Mouse (Mus musculus): ENCODE measurements around the gene Timm10. TPM values are rescaled to one million over a fixed set of nuclear protein-coding genes. Genes with fewer than 3 reads are reported as not detected.

Timm10 gene
- polyA plus RNA-seq, 1 experiment from 2014 or later, result 29.8 TPM

DNA sequence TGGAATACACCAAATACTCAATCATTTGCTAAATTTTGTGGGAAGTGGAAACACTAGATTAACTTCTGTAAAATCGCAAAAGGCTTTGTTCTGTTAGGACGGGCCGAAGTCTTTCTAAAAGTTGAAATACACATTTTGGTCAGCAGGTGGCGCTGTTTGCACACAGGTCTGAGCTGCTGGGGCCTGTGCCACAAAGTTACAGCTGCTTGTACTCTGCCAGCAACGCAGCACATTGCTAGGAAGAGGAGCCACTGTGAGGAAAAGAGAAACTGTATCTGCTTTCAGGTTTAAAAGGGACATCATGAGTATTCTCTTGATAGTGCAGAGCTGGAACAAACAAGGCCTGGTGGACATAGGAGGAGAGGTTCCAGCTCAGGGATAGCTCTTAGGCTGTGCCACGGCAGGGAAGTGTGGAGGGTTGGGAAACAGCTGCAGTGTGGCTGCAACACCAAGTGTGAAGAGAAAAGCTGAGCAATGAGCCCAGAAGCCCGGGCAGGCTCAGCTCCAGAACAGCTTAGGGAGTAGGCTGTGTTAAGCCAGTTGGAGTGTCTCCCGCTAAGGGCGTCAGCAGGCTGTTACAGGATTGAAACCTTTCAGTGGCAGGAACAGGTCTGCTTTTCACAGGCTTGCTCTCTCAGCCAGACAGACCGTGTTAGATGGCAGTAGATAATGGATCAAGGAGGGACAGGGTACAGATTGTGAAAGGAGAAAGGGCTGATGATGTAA lies 5.0 kb downstream of the Timm10 start:
- peaks cover 10% of the 10 kb centered on the region for H3K36me3 ChIP-seq (ENCODE audit: control insufficient read depth, insufficient read depth)
- WGBS (ENCODE audit: insufficient replicate concordance), result 29% methylated on average over 10 of the region's 10 CpGs
- H3K9me3 ChIP-seq (replicated peaks; ENCODE audit: control insufficient read depth, low read length), result no peaks in the 10 kb centered on the region
- peak; percentile 51 for ATAC-seq (ENCODE audit: low read depth)
- H3K27ac ChIP-seq (ENCODE audit: low read length), result peak overlapping the region; percentile 43
- no peaks in the 10 kb centered on the region for H3K27me3 ChIP-seq (ENCODE audit: control insufficient read depth, insufficient read depth, low read depth, low read length)
- no peak overlapping the region for H3K4me2 ChIP-seq (ENCODE audit: low read depth, low read length)
- H3K4me3 ChIP-seq (ENCODE audit: low read depth, low read length), result no peak overlapping the region
- peaks cover 21% of the 10 kb centered on the region for H3K4me1 ChIP-seq (ENCODE audit: control insufficient read depth, low read depth, low read length)
- peak overlapping the region; percentile 15; the same call in 1 of the 2 replicates for H3K9ac ChIP-seq (ENCODE audit: low read depth, low read length)

DNA sequence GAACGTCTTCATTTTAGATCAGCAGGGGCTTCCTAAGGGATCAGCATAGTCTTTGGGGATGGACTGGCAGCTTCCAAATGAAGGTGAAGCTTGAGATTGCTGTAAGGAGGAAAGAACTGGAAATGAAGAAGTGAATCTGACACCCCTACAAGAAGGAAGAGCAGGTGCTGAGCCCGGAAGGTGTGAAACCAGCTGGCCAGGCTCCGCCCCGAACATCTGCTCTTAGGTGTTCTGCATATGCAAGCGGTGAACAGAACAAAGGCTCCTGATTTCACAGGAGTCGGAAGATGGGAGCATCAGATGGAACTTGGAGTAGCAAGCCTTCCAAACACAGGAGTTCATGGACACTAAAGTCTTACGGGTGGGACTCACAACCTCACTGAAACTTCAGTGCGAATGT lies 10.3 kb downstream of the Timm10 start:
- Histone ChIP-seq H3K4me2 (ENCODE audit: low read depth, low read length) (no peak overlapping the region), H3K27ac (ENCODE audit: low read length) (no peak overlapping the region), H3K36me3 (ENCODE audit: control insufficient read depth, insufficient read depth) (no peaks in the 10 kb centered on the region), H3K27me3 (ENCODE audit: control insufficient read depth, insufficient read depth, low read depth, low read length) (peaks cover 3% of the 10 kb centered on the region; the same call in 1 of the 2 replicates), H3K9ac (ENCODE audit: low read depth, low read length) (no peak overlapping the region), H3K9me3 (replicated peaks; ENCODE audit: control insufficient read depth, low read length) (no peaks in the 10 kb centered on the region), H3K4me3 (ENCODE audit: low read depth, low read length) (no peak overlapping the region), H3K4me1 (ENCODE audit: control insufficient read depth, low read depth, low read length) (peaks cover 25% of the 10 kb centered on the region)
- ATAC-seq (ENCODE audit: low read depth), result no peak
- 66% methylated on average over 8 of the region's 8 CpGs for WGBS (ENCODE audit: insufficient replicate concordance)

GRCm38 (mm10) chr2:84837817-84838592 lies 11.2 kb downstream of the Timm10 start:
- Histone ChIP-seq H3K27ac (ENCODE audit: low read length) (peak overlapping the region; percentile 0), H3K27me3 (ENCODE audit: control insufficient read depth, insufficient read depth, low read depth, low read length) (peaks cover 3% of the 10 kb centered on the region; the same call in 1 of the 2 replicates), H3K4me3 (ENCODE audit: low read depth, low read length) (peak overlapping the region; percentile 87), H3K9me3 (replicated peaks; ENCODE audit: control insufficient read depth, low read length) (no peaks in the 10 kb centered on the region), H3K36me3 (ENCODE audit: control insufficient read depth, insufficient read depth) (no peaks in the 10 kb centered on the region), H3K9ac (ENCODE audit: low read depth, low read length) (peak overlapping the region; percentile 23), H3K4me1 (ENCODE audit: control insufficient read depth, low read depth, low read length) (peaks cover 20% of the 10 kb centered on the region), H3K4me2 (ENCODE audit: low read depth, low read length) (peak overlapping the region; percentile 68)
- no peak for ATAC-seq (ENCODE audit: low read depth)
- WGBS (ENCODE audit: insufficient replicate concordance), result 31% methylated on average over 9 of the region's 9 CpGs

GRCm38 (mm10) chr2:84838593-84838949 lies 11.8 kb downstream of the Timm10 start, which contains the start of gene Slc43a1:
Slc43a1 (plus strand) TSS chr2:84838850.
- Histone ChIP-seq H3K4me1 (ENCODE audit: control insufficient read depth, low read depth, low read length) (peaks cover 20% of the 10 kb centered on the region), H3K27me3 (ENCODE audit: control insufficient read depth, insufficient read depth, low read depth, low read length) (peaks cover 3% of the 10 kb centered on the region; the same call in 1 of the 2 replicates), H3K36me3 (ENCODE audit: control insufficient read depth, insufficient read depth) (peaks cover 2% of the 10 kb centered on the region; the same call in 1 of the 2 replicates), H3K9me3 (replicated peaks; ENCODE audit: control insufficient read depth, low read length) (no peaks in the 10 kb centered on the region), H3K27ac (ENCODE audit: low read length) (peak within 1 kb of the TSS; percentile 96), H3K4me3 (ENCODE audit: low read depth, low read length) (peak within 1 kb of the TSS; percentile 87), H3K4me2 (ENCODE audit: low read depth, low read length) (peak within 1 kb of the TSS; percentile 68), H3K9ac (ENCODE audit: low read depth, low read length) (peak within 1 kb of the TSS; percentile 92)
- ATAC-seq (ENCODE audit: low read depth), result no peak
- WGBS (ENCODE audit: insufficient replicate concordance), result 15% methylated on average over 10 of the region's 10 CpGs

DNA sequence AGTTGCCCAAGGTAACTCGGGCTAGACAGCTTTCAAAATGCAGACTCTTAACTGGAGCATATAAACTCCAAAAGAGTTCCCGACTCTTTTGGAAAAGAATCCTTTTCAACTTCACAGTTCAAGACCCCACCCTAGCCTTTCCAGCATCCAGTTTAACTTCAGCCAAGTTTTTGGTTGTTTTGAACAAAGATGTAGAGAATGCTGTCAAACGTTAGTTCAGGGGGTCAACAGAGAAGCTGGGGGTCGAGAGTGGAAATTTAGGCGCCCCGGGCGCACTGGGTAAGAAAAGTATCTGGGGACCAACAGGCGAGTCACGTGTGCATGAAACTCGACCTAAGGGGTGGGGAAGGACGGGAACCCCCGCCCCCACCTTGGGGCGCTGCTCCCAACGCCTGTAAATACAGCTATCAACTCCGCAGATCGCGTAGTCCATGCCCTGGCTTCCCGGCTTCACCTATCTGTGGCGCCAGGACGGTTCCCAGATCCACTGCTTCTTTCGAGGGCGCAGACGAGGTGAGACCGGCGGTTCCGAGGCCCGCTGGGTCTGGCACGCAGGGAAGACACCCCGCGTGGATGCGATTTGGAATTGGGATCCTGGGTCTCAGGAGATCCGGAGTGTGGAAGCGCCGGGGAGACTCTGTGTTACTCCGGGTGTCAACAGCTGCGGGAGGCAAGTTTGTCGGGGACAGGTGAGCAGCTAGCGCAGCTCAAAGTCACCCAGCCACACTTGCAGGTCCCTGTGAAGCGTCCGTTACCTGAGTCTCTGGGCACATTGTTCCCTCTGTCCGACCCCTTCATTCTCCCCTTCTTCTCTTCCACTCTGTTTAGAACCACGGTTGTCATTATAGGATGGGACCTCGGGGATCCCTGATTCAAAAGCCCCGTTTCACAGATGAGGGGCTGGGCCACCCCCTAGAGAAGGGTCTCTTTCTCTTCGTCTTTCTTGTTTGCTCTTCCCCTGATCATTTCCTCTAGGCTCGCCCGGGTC lies 12.5 kb downstream of the Timm10 start:
- peak overlapping the region; percentile 68 for H3K4me2 ChIP-seq (ENCODE audit: low read depth, low read length)
- no peaks in the 10 kb centered on the region for H3K9me3 ChIP-seq (replicated peaks; ENCODE audit: control insufficient read depth, low read length)
- H3K27ac ChIP-seq (ENCODE audit: low read length), result peak overlapping the region; percentile 96
- H3K36me3 ChIP-seq (ENCODE audit: control insufficient read depth, insufficient read depth), result peaks cover 9% of the 10 kb centered on the region
- ATAC-seq (ENCODE audit: low read depth), result peak; percentile 60
- H3K4me1 ChIP-seq (ENCODE audit: control insufficient read depth, low read depth, low read length), result peaks cover 27% of the 10 kb centered on the region
- H3K9ac ChIP-seq (ENCODE audit: low read depth, low read length), result peak overlapping the region; percentile 92
- peak overlapping the region; percentile 87 for H3K4me3 ChIP-seq (ENCODE audit: low read depth, low read length)
- H3K27me3 ChIP-seq (ENCODE audit: control insufficient read depth, insufficient read depth, low read depth, low read length), result peaks cover 3% of the 10 kb centered on the region; the same call in 1 of the 2 replicates
- WGBS (ENCODE audit: insufficient replicate concordance), result under 1% methylated on average over 47 of the region's 47 CpGs

- WGBS (ENCODE audit: insufficient replicate concordance), result under 1% methylated on average over 54 of the region's 54 CpGs
- peak; percentile 33 for ATAC-seq (ENCODE audit: low read depth)
- H3K27ac ChIP-seq (ENCODE audit: low read length), result peak overlapping the region; percentile 96
Measured at GRCm38 (mm10) chr2:84840016-84840747, 13.4 kb downstream of the Timm10 start.

DNA sequence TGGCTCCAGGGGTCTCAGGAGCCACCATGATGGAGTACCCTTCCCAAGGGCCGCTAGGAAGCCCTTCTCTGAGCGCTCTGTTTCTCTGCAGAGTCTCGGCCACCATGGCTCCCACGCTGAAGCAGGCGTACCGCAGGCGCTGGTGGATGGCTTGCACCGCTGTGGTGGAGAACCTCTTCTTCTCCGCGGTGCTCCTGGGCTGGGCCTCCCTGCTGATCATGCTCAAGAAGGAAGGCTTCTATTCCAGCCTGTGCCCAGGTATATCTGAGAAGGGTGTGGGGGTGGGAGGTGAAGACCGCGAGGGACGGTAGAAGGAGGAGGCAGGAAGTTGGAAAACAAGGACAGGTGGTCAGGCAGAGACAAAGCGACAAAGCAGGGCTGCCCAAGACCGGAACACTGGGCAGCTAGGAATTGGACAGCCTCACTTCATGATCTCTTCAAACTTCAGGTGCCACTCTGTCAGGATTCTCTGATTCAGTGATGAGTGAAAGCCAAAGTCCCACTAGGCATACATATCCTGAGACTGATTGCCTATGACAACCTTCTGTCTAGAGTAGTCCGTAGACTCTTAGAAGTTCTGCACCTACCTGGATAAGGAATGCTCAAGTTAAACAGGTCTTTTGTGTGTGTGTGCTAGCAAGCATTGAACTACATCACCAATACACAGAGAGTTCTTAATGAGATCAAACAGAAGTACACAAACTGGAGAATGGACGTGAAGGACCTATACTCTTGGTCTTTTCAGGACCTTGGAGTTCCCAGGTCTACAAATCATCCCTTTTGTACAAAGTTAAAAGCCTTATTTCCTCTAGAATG lies 14.2 kb downstream of the Timm10 start:
- peak; percentile 1; the same call in 1 of the 2 replicates for ATAC-seq (ENCODE audit: low read depth)

More at GRCm38 (mm10) chr2:84840016-84840747, 13.4 kb downstream of the Timm10 start:
- H3K9ac ChIP-seq (ENCODE audit: low read depth, low read length), result peak overlapping the region; percentile 92
- peaks cover 18% of the 10 kb centered on the region for H3K36me3 ChIP-seq (ENCODE audit: control insufficient read depth, insufficient read depth)
- H3K4me2 ChIP-seq (ENCODE audit: low read depth, low read length), result peak overlapping the region; percentile 68
- peak overlapping the region; percentile 87 for H3K4me3 ChIP-seq (ENCODE audit: low read depth, low read length)
- H3K4me1 ChIP-seq (ENCODE audit: control insufficient read depth, low read depth, low read length), result peaks cover 34% of the 10 kb centered on the region
- H3K9me3 ChIP-seq (replicated peaks; ENCODE audit: control insufficient read depth, low read length), result no peaks in the 10 kb centered on the region
- peaks cover 3% of the 10 kb centered on the region; the same call in 1 of the 2 replicates for H3K27me3 ChIP-seq (ENCODE audit: control insufficient read depth, insufficient read depth, low read depth, low read length)

More for the DNA sequence above, 14.2 kb downstream of the Timm10 start:
- H3K9ac ChIP-seq (ENCODE audit: low read depth, low read length), result peak overlapping the region; percentile 92
- H3K27me3 ChIP-seq (ENCODE audit: control insufficient read depth, insufficient read depth, low read depth, low read length), result peaks cover 3% of the 10 kb centered on the region; the same call in 1 of the 2 replicates
- peak overlapping the region; percentile 96 for H3K27ac ChIP-seq (ENCODE audit: low read length)
- 2% methylated on average over 17 of the region's 17 CpGs for WGBS (ENCODE audit: insufficient replicate concordance)
- H3K36me3 ChIP-seq (ENCODE audit: control insufficient read depth, insufficient read depth), result peaks cover 26% of the 10 kb centered on the region
- peaks cover 42% of the 10 kb centered on the region for H3K4me1 ChIP-seq (ENCODE audit: control insufficient read depth, low read depth, low read length)
- peak overlapping the region; percentile 68 for H3K4me2 ChIP-seq (ENCODE audit: low read depth, low read length)
- H3K4me3 ChIP-seq (ENCODE audit: low read depth, low read length), result peak overlapping the region; percentile 87
- no peaks in the 10 kb centered on the region for H3K9me3 ChIP-seq (replicated peaks; ENCODE audit: control insufficient read depth, low read length)
